Mouse (Mus musculus) heart, adult 11 months (tissue): ENCODE measurements at regions not wholly inside any gene's neighbourhood (a gene's known extent, or its start where the extent isn't known, plus 50 kb on each side); places are given as distances from the start of the nearest gene placed in this dataset.

ENCODE experiments used
- DNase-seq: peaks from one replicate; pipeline ENCODE4 v3.0.0; 2022

- peak; percentile 90 for DNase-seq
Measured at GRCm38 (mm10) chr10:96685991-96686601, 69.3 kb downstream of the Btg1 start.

GRCm38 (mm10) chr10:96686659-96687440 is 70.0 kb downstream of the Btg1 start:
- DNase-seq, result peak; percentile 97

- peak; percentile 53 for DNase-seq
Measured at GRCm38 (mm10) chr10:96687441-96687772, 70.6 kb downstream of the Btg1 start.

GRCm38 (mm10) chr10:96689976-96690867 is 73.4 kb downstream of the Btg1 start:
- DNase-seq, result peak; percentile 79

GRCm38 (mm10) chr10:96690868-96691302 is 74.1 kb downstream of the Btg1 start:
- DNase-seq, result peak; percentile 90

GRCm38 (mm10) chr10:96691319-96691870 is 74.6 kb downstream of the Btg1 start:
- peak; percentile 77 for DNase-seq

- peak; percentile 53 for DNase-seq
Measured at GRCm38 (mm10) chr10:96692821-96693220, 76.0 kb downstream of the Btg1 start.

- DNase-seq, result peak; percentile 81
Measured at GRCm38 (mm10) chr10:96693766-96694165, 77.0 kb downstream of the Btg1 start.

- DNase-seq, result peak; percentile 44
Measured at GRCm38 (mm10) chr10:96696571-96696970, 79.8 kb downstream of the Btg1 start.

- peak; percentile 87 for DNase-seq
Measured at GRCm38 (mm10) chr10:96697781-96698180, 81.0 kb downstream of the Btg1 start.

- peak; percentile 59 for DNase-seq
Measured at GRCm38 (mm10) chr10:96706656-96707055, 89.8 kb downstream of the Btg1 start.

GRCm38 (mm10) chr10:96708471-96708870 is 91.7 kb downstream of the Btg1 start:
- peak; percentile 88 for DNase-seq

- peak; percentile 22 for DNase-seq
Measured at GRCm38 (mm10) chr10:96709698-96710356, 93.0 kb downstream of the Btg1 start.

- DNase-seq, result peak; percentile 95
Measured at GRCm38 (mm10) chr10:96711993-96712392, 95.2 kb downstream of the Btg1 start.

- DNase-seq, result peak; percentile 65
Measured at GRCm38 (mm10) chr10:96714702-96715101, 97.9 kb downstream of the Btg1 start.

GRCm38 (mm10) chr10:96717281-96717680 is 100.5 kb downstream of the Btg1 start:
- DNase-seq, result peak; percentile 77

GRCm38 (mm10) chr10:96718706-96719105 is 101.9 kb downstream of the Btg1 start:
- DNase-seq, result peak; percentile 24

GRCm38 (mm10) chr10:96720281-96720711 is 103.5 kb downstream of the Btg1 start:
- peak; percentile 84 for DNase-seq

- DNase-seq, result peak; percentile 16
Measured at GRCm38 (mm10) chr10:96720956-96721688, 104.3 kb downstream of the Btg1 start.

GRCm38 (mm10) chr10:96722491-96722890 is 105.7 kb downstream of the Btg1 start:
- DNase-seq, result peak; percentile 94

- no peak for DNase-seq
Measured at GRCm38 (mm10) chr10:96723071-96723470, 106.3 kb downstream of the Btg1 start.
